Mouse (Mus musculus): ENCODE data around the gene Hsph1. TPM values are rescaled to one million over a fixed set of nuclear protein-coding genes. Genes with fewer than 3 reads are reported as not detected.
A peak's percentile ranks its signal among the peaks of the same experiment; 100 is the strongest.

The Hsph1 gene
- polyA plus RNA-seq, 1 experiment from 2014 or later, result 59.0 TPM

- Histone ChIP-seq H3K4me2 (replicated peaks) (no peak overlapping the region), H3K9ac (no peak overlapping the region), H3K9me3 (replicated peaks) (no peaks in the 10 kb centered on the region), H3K27ac (replicated peaks) (no peak overlapping the region), H3K4me3 (replicated peaks) (no peak overlapping the region), H3K36me3 (no peaks in the 10 kb centered on the region), H3K4me1 (no peaks in the 10 kb centered on the region), H3K27me3 (no peaks in the 10 kb centered on the region)
- ATAC-seq (ENCODE audit: insufficient number of reproducible peaks, low FRiP score, low TSS enrichment, low read depth), result no peak
- 74% methylated on average over 8 of the region's 8 CpGs for whole genome bisulfite sequencing
Observed at GRCm38 (mm10) chr5:149641277-149641892, 5.2 kb upstream of the Hsph1 start.

- Histone ChIP-seq H3K4me1 (peaks cover 18% of the 10 kb centered on the region), H3K27ac (replicated peaks) (peak overlapping the region; percentile 83; the same call in 1 of the 2 replicates), H3K4me2 (replicated peaks) (peak overlapping the region; percentile 88), H3K27me3 (no peaks in the 10 kb centered on the region), H3K9me3 (replicated peaks) (no peaks in the 10 kb centered on the region), H3K9ac (no peak overlapping the region), H3K36me3 (peaks cover 14% of the 10 kb centered on the region; the same call in 1 of the 2 replicates), H3K4me3 (replicated peaks) (peak overlapping the region; percentile 79)
- 26% methylated on average over 8 of the region's 8 CpGs for WGBS
- ATAC-seq (ENCODE audit: insufficient number of reproducible peaks, low FRiP score, low TSS enrichment, low read depth), result no peak
Observed at GRCm38 (mm10) chr5:149637306-149637705, 1.1 kb upstream of the Hsph1 start.

- Histone ChIP-seq H3K4me3 (replicated peaks) (peak overlapping the region; percentile 79), H3K9me3 (replicated peaks) (no peaks in the 10 kb centered on the region), H3K36me3 (peaks cover 31% of the 10 kb centered on the region), H3K9ac (peak overlapping the region; percentile 65), H3K4me1 (peaks cover 18% of the 10 kb centered on the region), H3K27ac (replicated peaks) (peak overlapping the region; percentile 89), H3K4me2 (replicated peaks) (peak overlapping the region; percentile 88), H3K27me3 (no peaks in the 10 kb centered on the region)
- ATAC-seq (ENCODE audit: insufficient number of reproducible peaks, low FRiP score, low TSS enrichment, low read depth), result no peak
- WGBS, result under 1% methylated on average over 24 of the region's 24 CpGs
Observed at GRCm38 (mm10) chr5:149635556-149635955, 620 bp downstream of the Hsph1 start.

GRCm38 (mm10) chr5:149634409-149635035 is 1.7 kb downstream of the Hsph1 start:
- peak overlapping the region; percentile 65; the same call in 1 of the 2 replicates for H3K9ac ChIP-seq
- H3K9me3 ChIP-seq (replicated peaks), result no peaks in the 10 kb centered on the region
- WGBS, result 58% methylated on average over 11 of the region's 11 CpGs
- H3K4me2 ChIP-seq (replicated peaks), result peak overlapping the region; percentile 88
- H3K4me1 ChIP-seq, result peaks cover 18% of the 10 kb centered on the region
- no peaks in the 10 kb centered on the region for H3K27me3 ChIP-seq
- peaks cover 40% of the 10 kb centered on the region for H3K36me3 ChIP-seq
- peak overlapping the region; percentile 79 for H3K4me3 ChIP-seq (replicated peaks)
- no peak overlapping the region for H3K27ac ChIP-seq (replicated peaks)
- ATAC-seq (ENCODE audit: insufficient number of reproducible peaks, low FRiP score, low TSS enrichment, low read depth), result no peak

- Histone ChIP-seq H3K36me3 (peaks cover 89% of the 10 kb centered on the region), H3K27me3 (no peaks in the 10 kb centered on the region), H3K4me2 (replicated peaks) (no peak overlapping the region), H3K4me1 (no peaks in the 10 kb centered on the region), H3K4me3 (replicated peaks) (no peak overlapping the region), H3K9me3 (replicated peaks) (no peaks in the 10 kb centered on the region), H3K27ac (replicated peaks) (no peak overlapping the region), H3K9ac (no peak overlapping the region)
- ATAC-seq (ENCODE audit: insufficient number of reproducible peaks, low FRiP score, low TSS enrichment, low read depth), result no peak
- WGBS, result 86% methylated on average over 3 of the region's 3 CpGs
Observed at GRCm38 (mm10) chr5:149625547-149625946, 10.6 kb downstream of the Hsph1 start.

- H3K36me3 ChIP-seq, result peaks cover 89% of the 10 kb centered on the region
- H3K27me3 ChIP-seq, result no peaks in the 10 kb centered on the region
- no peaks in the 10 kb centered on the region for H3K4me1 ChIP-seq
- no peak overlapping the region for H3K9ac ChIP-seq
- no peak overlapping the region for H3K4me2 ChIP-seq (replicated peaks)
- no peak overlapping the region for H3K4me3 ChIP-seq (replicated peaks)
- no peak for ATAC-seq (ENCODE audit: insufficient number of reproducible peaks, low FRiP score, low TSS enrichment, low read depth)
- no peaks in the 10 kb centered on the region for H3K9me3 ChIP-seq (replicated peaks)
- no peak overlapping the region for H3K27ac ChIP-seq (replicated peaks)
- WGBS, result 79% methylated on average over 8 of the region's 8 CpGs
Observed at GRCm38 (mm10) chr5:149623815-149624675, 12.1 kb downstream of the Hsph1 start.

- Histone ChIP-seq H3K9ac (no peak overlapping the region), H3K4me2 (replicated peaks) (no peak overlapping the region), H3K4me3 (replicated peaks) (no peak overlapping the region), H3K9me3 (replicated peaks) (no peaks in the 10 kb centered on the region), H3K27ac (replicated peaks) (no peak overlapping the region), H3K27me3 (no peaks in the 10 kb centered on the region), H3K36me3 (peaks cover 91% of the 10 kb centered on the region), H3K4me1 (no peaks in the 10 kb centered on the region)
- ATAC-seq (ENCODE audit: insufficient number of reproducible peaks, low FRiP score, low TSS enrichment, low read depth), result no peak
- 67% methylated on average over 6 of the region's 6 CpGs for WGBS
Observed at GRCm38 (mm10) chr5:149622644-149623043, 13.5 kb downstream of the Hsph1 start.

- H3K36me3 ChIP-seq, result peaks cover 90% of the 10 kb centered on the region
- no peaks in the 10 kb centered on the region for H3K9me3 ChIP-seq (replicated peaks)
- no peak overlapping the region for H3K27ac ChIP-seq (replicated peaks)
- no peak overlapping the region for H3K4me2 ChIP-seq (replicated peaks)
- no peaks in the 10 kb centered on the region for H3K27me3 ChIP-seq
- no peak for ATAC-seq (ENCODE audit: insufficient number of reproducible peaks, low FRiP score, low TSS enrichment, low read depth)
- 74% methylated on average over 7 of the region's 7 CpGs for WGBS
- no peak overlapping the region for H3K4me3 ChIP-seq (replicated peaks)
- no peak overlapping the region for H3K9ac ChIP-seq
- no peaks in the 10 kb centered on the region for H3K4me1 ChIP-seq
Observed at GRCm38 (mm10) chr5:149622152-149622551, 14.0 kb downstream of the Hsph1 start.

GRCm38 (mm10) chr5:149617776-149618425 is 18.3 kb downstream of the Hsph1 start:
- H3K9me3 ChIP-seq (replicated peaks), result no peaks in the 10 kb centered on the region
- no peak overlapping the region for H3K27ac ChIP-seq (replicated peaks)
- H3K9ac ChIP-seq, result no peak overlapping the region
- H3K4me3 ChIP-seq (replicated peaks), result no peak overlapping the region
- H3K36me3 ChIP-seq, result peaks cover 69% of the 10 kb centered on the region
- WGBS, result 88% methylated on average over 6 of the region's 6 CpGs
- peaks cover under 1% of the 10 kb centered on the region for H3K4me1 ChIP-seq
- H3K4me2 ChIP-seq (replicated peaks), result no peak overlapping the region
- H3K27me3 ChIP-seq, result no peaks in the 10 kb centered on the region
- ATAC-seq (ENCODE audit: insufficient number of reproducible peaks, low FRiP score, low TSS enrichment, low read depth), result no peak

GRCm38 (mm10) chr5:149616817-149617216 is 19.4 kb downstream of the Hsph1 start:
- H3K36me3 ChIP-seq, result peaks cover 59% of the 10 kb centered on the region
- H3K4me2 ChIP-seq (replicated peaks), result no peak overlapping the region
- peaks cover 12% of the 10 kb centered on the region for H3K4me1 ChIP-seq
- H3K27me3 ChIP-seq, result no peaks in the 10 kb centered on the region
- no peak overlapping the region for H3K27ac ChIP-seq (replicated peaks)
- H3K9ac ChIP-seq, result no peak overlapping the region
- 83% methylated on average over 10 of the region's 10 CpGs for WGBS
- no peak overlapping the region for H3K4me3 ChIP-seq (replicated peaks)
- ATAC-seq (ENCODE audit: insufficient number of reproducible peaks, low FRiP score, low TSS enrichment, low read depth), result no peak
- no peaks in the 10 kb centered on the region for H3K9me3 ChIP-seq (replicated peaks)

- peaks cover 52% of the 10 kb centered on the region for H3K36me3 ChIP-seq
- WGBS, result 48% methylated on average over 1 of the region's 1 CpGs
- no peaks in the 10 kb centered on the region for H3K9me3 ChIP-seq (replicated peaks)
- H3K4me3 ChIP-seq (replicated peaks), result no peak overlapping the region
- H3K27ac ChIP-seq (replicated peaks), result no peak overlapping the region
- ATAC-seq (ENCODE audit: insufficient number of reproducible peaks, low FRiP score, low TSS enrichment, low read depth), result no peak
- H3K4me1 ChIP-seq, result peaks cover 18% of the 10 kb centered on the region
- H3K9ac ChIP-seq, result no peak overlapping the region
- no peaks in the 10 kb centered on the region for H3K27me3 ChIP-seq
- H3K4me2 ChIP-seq (replicated peaks), result no peak overlapping the region
Observed at GRCm38 (mm10) chr5:149616138-149616537, 20.0 kb downstream of the Hsph1 start.

Data from embryonic facial prominence, embryonic 15.5 days (tissue).